Mouse (Mus musculus) neural tube, embryonic 15.5 days (tissue): ENCODE results near the gene Dpy30. TPM values are rescaled to one million over a fixed set of nuclear protein-coding genes. Genes with fewer than 3 reads are reported as not detected.
"Not testable (repeated sequence)": the region's sequence is repeated elsewhere in the genome, so short reads cannot be mapped to it uniquely, and the experiment has no call there.

Source experiments
- ATAC-seq: fragments of 200-750 bp; cut with Nextera tagmentation; 2 replicates; pipeline ENCODE4 v1.8.0; 2017; ENCODE audit warnings: mild to moderate bottlenecking, moderate TSS enrichment, moderate library complexity; ENCODE audit not compliant: low FRiP score
- H3K27ac ChIP-seq: fragments of 300-500 bp; sonication (generic); replicated peaks from 2 replicates; pipeline ENCODE4 v1.5.1; 2015; ENCODE audit warnings: mild to moderate bottlenecking, inconsistent platforms
- H3K27me3 ChIP-seq: fragments of 300-500 bp; sonication (generic); replicated peaks from 2 replicates; pipeline ENCODE4 v1.6.1; 2015; ENCODE audit warnings: inconsistent platforms
- H3K36me3 ChIP-seq: fragments of 300-500 bp; sonication (generic); 2 replicates; pipeline ENCODE4 v1.6.1; 2015; ENCODE audit warnings: inconsistent platforms
- H3K4me1 ChIP-seq: fragments of 300-500 bp; sonication (generic); 2 replicates; pipeline ENCODE4 v1.6.1; 2015; ENCODE audit warnings: inconsistent platforms
- H3K4me2 ChIP-seq: fragments of 300-500 bp; sonication (generic); 2 replicates; pipeline ENCODE4 v1.6.1; 2015; ENCODE audit warnings: inconsistent platforms, mild to moderate bottlenecking, moderate library complexity
- H3K4me3 ChIP-seq: fragments of 300-500 bp; sonication (generic); replicated peaks from 2 replicates; pipeline ENCODE4 v1.5.1; 2015; ENCODE audit warnings: mild to moderate bottlenecking, inconsistent platforms
- H3K9ac ChIP-seq: fragments of 300-500 bp; sonication (generic); replicated peaks from 2 replicates; pipeline ENCODE4 v1.6.1; 2015; ENCODE audit warnings: mild to moderate bottlenecking, inconsistent platforms
- H3K9me3 ChIP-seq: fragments of 300-500 bp; sonication (generic); replicated peaks from 2 replicates; pipeline ENCODE4 v1.6.1; 2016; ENCODE audit warnings: inconsistent platforms
- WGBS: fragments of 180-500 bp; shearing (Covaris S2); methylation state at CpG from one replicate; pipeline ENCODE4 v1.1.7; 2015; ENCODE audit warnings: mixed read lengths; 5-methylcytosine and 5-hydroxymethylcytosine counted together
- polyA plus RNA-seq: library from polyadenylated mRNA; unstranded; fragments of >200 nt; fragmentation: Nextera tagmentation; extraction: Ambion mirVana; gene quantifications from 2 replicates; pipeline ENCODE4 v1.2.1, GENCODE M21; 2015

Gene Dpy30
- polyA plus RNA-seq, 1 experiment from 2014 or later, result 249 TPM

- Histone ChIP-seq H3K4me3 (peak overlapping the region; percentile 66), H3K4me1 (peaks cover 23% of the 10 kb centered on the region), H3K9me3 (no peaks in the 10 kb centered on the region), H3K4me2 (peak overlapping the region; percentile 69), H3K27me3 (no peaks in the 10 kb centered on the region), H3K36me3 (0 out of 2 replicates have a peak, but pooled peaks cover 5% of the 10 kb centered on the region), H3K27ac (peak overlapping the region; percentile 86), H3K9ac (peak overlapping the region; percentile 78)
- ATAC-seq, result peak; percentile 86
- WGBS, result under 1% methylated on average over 45 of the region's 45 CpGs
These were observed 8.1 kb downstream of the Dpy30 start for GRCm38 (mm10) chr17:74315445-74316308.

- 92% methylated on average over 1 of the region's 1 CpGs for WGBS
- H3K36me3 ChIP-seq, result peaks cover 39% of the 10 kb centered on the region
- no peaks in the 10 kb centered on the region for H3K27me3 ChIP-seq
- H3K4me1 ChIP-seq, result no peaks in the 10 kb centered on the region
- no peak overlapping the region for H3K4me3 ChIP-seq
- H3K27ac ChIP-seq, result no peak overlapping the region
- ATAC-seq, result no peak
- no peaks in the 10 kb centered on the region for H3K9me3 ChIP-seq
- H3K9ac ChIP-seq, result no peak overlapping the region
- no peak overlapping the region for H3K4me2 ChIP-seq
These were observed 17.7 kb downstream of the Dpy30 start for GRCm38 (mm10) chr17:74306021-74306420.

GRCm38 (mm10) chr17:74305616-74306015 lies 18.1 kb downstream of the Dpy30 start:
- Histone ChIP-seq H3K9ac (no peak overlapping the region), H3K4me2 (no peak overlapping the region), H3K4me1 (no peaks in the 10 kb centered on the region), H3K9me3 (no peaks in the 10 kb centered on the region), H3K36me3 (peaks cover 39% of the 10 kb centered on the region), H3K27me3 (no peaks in the 10 kb centered on the region), H3K4me3 (no peak overlapping the region), H3K27ac (no peak overlapping the region)
- ATAC-seq, result no peak
- 98% methylated on average over 4 of the region's 4 CpGs for WGBS

GRCm38 (mm10) chr17:74304060-74304459 lies 19.7 kb downstream of the Dpy30 start:
- Histone ChIP-seq H3K9me3 (no peaks in the 10 kb centered on the region), H3K27me3 (no peaks in the 10 kb centered on the region), H3K36me3 (peaks cover 39% of the 10 kb centered on the region), H3K9ac (no peak overlapping the region), H3K4me2 (no peak overlapping the region), H3K27ac (no peak overlapping the region), H3K4me1 (no peaks in the 10 kb centered on the region), H3K4me3 (no peak overlapping the region)
- ATAC-seq, result no peak
- WGBS, result 94% methylated on average over 4 of the region's 4 CpGs

GRCm38 (mm10) chr17:74300089-74300488 lies 23.7 kb downstream of the Dpy30 start:
- WGBS, result 82% methylated on average over 5 of the region's 5 CpGs
- H3K9me3 ChIP-seq, result no peaks in the 10 kb centered on the region
- H3K27me3 ChIP-seq, result no peaks in the 10 kb centered on the region
- H3K4me2 ChIP-seq, result no peak overlapping the region
- H3K4me1 ChIP-seq, result 0 out of 2 replicates have a peak, but pooled peaks cover 8% of the 10 kb centered on the region
- H3K36me3 ChIP-seq, result peaks cover 23% of the 10 kb centered on the region
- no peak overlapping the region for H3K27ac ChIP-seq
- H3K4me3 ChIP-seq, result no peak overlapping the region
- no peak for ATAC-seq
- no peak overlapping the region for H3K9ac ChIP-seq

- 91% methylated on average over 5 of the region's 5 CpGs for WGBS
- Histone ChIP-seq H3K36me3 (peaks cover 19% of the 10 kb centered on the region), H3K4me1 (peaks cover 22% of the 10 kb centered on the region)
- not testable (repeated sequence) for H3K9me3 ChIP-seq, ATAC-seq, H3K9ac ChIP-seq, H3K4me3 ChIP-seq, H3K4me2 ChIP-seq, H3K27me3 ChIP-seq, H3K27ac ChIP-seq
These were observed 26.8 kb downstream of the Dpy30 start for GRCm38 (mm10) chr17:74296991-74297390.

GRCm38 (mm10) chr17:74296076-74296823 lies 27.5 kb downstream of the Dpy30 start:
- H3K27ac ChIP-seq, result peak overlapping the region; percentile 98
- peak overlapping the region; percentile 92 for H3K4me3 ChIP-seq
- no peaks in the 10 kb centered on the region for H3K27me3 ChIP-seq
- peak overlapping the region; percentile 86 for H3K4me2 ChIP-seq
- no peak for ATAC-seq
- peaks cover 16% of the 10 kb centered on the region for H3K36me3 ChIP-seq
- H3K9ac ChIP-seq, result peak overlapping the region; percentile 91
- H3K4me1 ChIP-seq, result peaks cover 27% of the 10 kb centered on the region
- no peaks in the 10 kb centered on the region for H3K9me3 ChIP-seq
- 51% methylated on average over 11 of the region's 11 CpGs for WGBS

GRCm38 (mm10) chr17:74295026-74295970 lies 28.4 kb downstream of the Dpy30 start, which contains the start of gene Memo1:
Gene Memo1, minus strand, starts transcription at chr17:74295521.
- peak within 1 kb of the TSS; percentile 86 for H3K4me2 ChIP-seq
- WGBS, result under 1% methylated on average over 39 of the region's 110 CpGs
- H3K4me3 ChIP-seq, result peak within 1 kb of the TSS; percentile 92
- peak within 1 kb of the TSS; percentile 91 for H3K9ac ChIP-seq
- peaks cover 34% of the 10 kb centered on the region for H3K4me1 ChIP-seq
- H3K9me3 ChIP-seq, result no peaks in the 10 kb centered on the region
- no peaks in the 10 kb centered on the region for H3K27me3 ChIP-seq
- ATAC-seq, result peak; percentile 91
- peaks cover 13% of the 10 kb centered on the region for H3K36me3 ChIP-seq
- H3K27ac ChIP-seq, result peak within 1 kb of the TSS; percentile 98

- Histone ChIP-seq H3K36me3 (peaks cover 8% of the 10 kb centered on the region), H3K27ac (peak overlapping the region; percentile 98), H3K4me3 (peak overlapping the region; percentile 92), H3K9me3 (no peaks in the 10 kb centered on the region), H3K9ac (peak overlapping the region; percentile 91), H3K4me1 (peaks cover 34% of the 10 kb centered on the region), H3K27me3 (no peaks in the 10 kb centered on the region), H3K4me2 (peak overlapping the region; percentile 67)
- WGBS, result 0% methylated on average over 32 of the region's 80 CpGs
- ATAC-seq, result peak; percentile 82
These were observed 29.2 kb downstream of the Dpy30 start for GRCm38 (mm10) chr17:74294426-74295025.

GRCm38 (mm10) chr17:74293687-74294425 lies 29.9 kb downstream of the Dpy30 start:
- Histone ChIP-seq H3K9ac (peak overlapping the region; percentile 91), H3K9me3 (no peaks in the 10 kb centered on the region), H3K4me3 (peak overlapping the region; percentile 92), H3K4me2 (peak overlapping the region; percentile 67), H3K27ac (peak overlapping the region; percentile 98), H3K4me1 (peaks cover 34% of the 10 kb centered on the region), H3K36me3 (peaks cover 4% of the 10 kb centered on the region), H3K27me3 (no peaks in the 10 kb centered on the region)
- ATAC-seq, result no peak
- under 1% methylated on average over 15 of the region's 18 CpGs for WGBS
